Mouse (Mus musculus) adrenal gland, postnatal 25 days (tissue): ENCODE measurements around the gene Ddx10. TPM values are rescaled to one million over a fixed set of nuclear protein-coding genes. Genes with fewer than 3 reads are reported as not detected.
"Not testable (repeated sequence)": the region's sequence is repeated elsewhere in the genome, so short reads cannot be mapped to it uniquely, and the experiment has no call there.

Experiments
- DNase-seq: peaks from one replicate; pipeline ENCODE4 v3.0.0; 2021; ENCODE audit warnings: mixed read lengths
- total RNA-seq: library from RNA; stranded (reverse); gene quantifications from 2 replicates; pipeline ENCODE4 v1.2.3, GENCODE M21; 2021

Gene Ddx10
- total RNA-seq, 1 experiment from 2014 or later, result 19.6 TPM

GRCm38 (mm10) chr9:53143508-53143907 lies 104.3 kb downstream of the Ddx10 start:
- no peak for DNase-seq

- DNase-seq, result not testable (repeated sequence)
These were observed 105.4 kb downstream of the Ddx10 start for GRCm38 (mm10) chr9:53142424-53142823.

- DNase-seq, result no peak
These were observed 107.2 kb downstream of the Ddx10 start for GRCm38 (mm10) chr9:53140610-53141165.

- no peak for DNase-seq
These were observed 115.0 kb downstream of the Ddx10 start for GRCm38 (mm10) chr9:53132826-53133225.

GRCm38 (mm10) chr9:53130460-53130859 lies 117.4 kb downstream of the Ddx10 start:
- DNase-seq, result no peak

DNA sequence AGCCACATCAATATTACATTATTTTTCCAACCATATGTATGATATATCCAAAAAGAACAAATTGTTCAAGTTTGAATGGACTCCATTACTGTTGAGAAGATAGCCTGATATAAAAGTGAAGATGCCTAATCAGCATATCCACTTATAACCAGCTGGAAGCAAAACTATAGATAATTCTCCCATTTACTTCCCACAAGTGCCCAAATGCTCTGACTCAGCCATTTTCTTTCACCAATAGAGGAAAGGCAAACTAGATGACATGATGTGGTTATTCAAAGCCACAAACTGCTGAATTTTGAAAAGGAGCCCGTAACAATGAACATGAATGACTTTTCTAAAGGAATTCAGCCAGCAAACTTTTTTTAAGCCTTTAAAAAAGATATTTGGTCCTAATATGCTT lies 146.8 kb downstream of the Ddx10 start:
- DNase-seq, result no peak

- no peak for DNase-seq
These were observed 152.3 kb downstream of the Ddx10 start for GRCm38 (mm10) chr9:53095319-53096165.

DNA sequence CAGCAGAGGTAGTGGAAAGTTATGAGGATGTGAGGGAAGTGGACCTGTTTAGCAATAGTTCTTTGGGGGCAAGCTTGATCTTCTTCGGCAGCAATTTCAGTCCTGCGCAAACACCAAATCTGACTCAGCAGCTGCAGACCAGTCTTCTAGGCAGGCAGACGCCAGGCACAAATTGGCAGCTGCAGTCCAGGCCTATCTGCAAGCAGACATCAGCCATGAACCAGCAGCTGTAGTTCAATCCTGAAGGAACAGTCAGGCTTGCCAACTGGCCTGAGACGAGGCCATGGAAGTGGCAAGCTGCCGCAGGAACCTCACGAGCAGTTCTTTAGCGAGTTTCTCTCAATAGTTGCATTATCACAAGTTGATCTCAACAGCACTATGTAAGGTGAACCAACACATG lies 153.3 kb downstream of the Ddx10 start:
- peak; percentile 18 for DNase-seq

GRCm38 (mm10) chr9:53077626-53078025 lies 170.2 kb downstream of the Ddx10 start:
- no peak for DNase-seq

DNA sequence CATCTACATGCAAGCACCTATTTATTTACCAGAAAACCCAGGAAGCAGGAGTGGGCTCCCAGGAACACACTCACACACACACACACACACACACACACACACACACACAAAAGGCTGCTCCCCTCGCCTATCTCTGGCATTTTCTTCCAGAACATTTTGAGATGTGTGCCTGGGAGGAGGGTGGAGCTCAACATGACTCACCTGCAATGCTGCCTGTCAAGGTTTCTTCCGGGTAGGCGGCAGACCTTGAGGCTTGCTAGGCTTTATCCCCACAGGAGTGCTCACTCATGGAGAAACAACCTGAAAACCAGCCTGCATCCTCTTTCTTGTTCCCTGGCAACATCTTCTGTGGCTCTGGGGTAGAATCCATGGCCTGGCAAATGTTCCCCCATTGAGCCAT lies 171.9 kb downstream of the Ddx10 start:
- DNase-seq, result no peak

- DNase-seq, result no peak
These were observed 173.4 kb downstream of the Ddx10 start for GRCm38 (mm10) chr9:53074443-53074842.

DNA sequence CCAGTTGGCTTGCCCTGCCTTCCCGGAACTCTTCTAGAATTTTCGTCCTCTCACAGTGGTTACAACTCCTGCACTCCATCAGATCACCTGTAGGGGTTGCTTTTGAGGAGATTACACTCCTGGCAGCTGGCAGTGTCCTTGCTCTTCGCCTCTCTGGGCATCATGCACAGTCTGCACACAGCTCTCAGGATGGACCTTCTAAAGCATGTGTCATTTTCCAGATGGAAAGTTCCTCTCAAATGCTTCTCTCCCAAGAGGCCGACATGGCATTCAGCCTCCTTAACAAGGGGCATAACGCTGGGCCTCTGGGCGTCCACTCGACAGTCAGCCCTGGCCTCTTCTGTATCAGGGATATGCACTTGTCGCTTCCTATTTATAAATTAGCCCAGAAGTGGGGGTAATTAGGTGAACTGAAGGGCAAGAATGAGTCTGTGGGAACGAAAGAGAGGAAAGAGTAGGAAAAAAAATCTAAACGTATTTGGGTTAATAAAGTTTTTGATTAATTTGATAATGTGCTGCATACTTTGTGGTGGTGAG lies 174.2 kb downstream of the Ddx10 start:
- DNase-seq, result no peak

DNA sequence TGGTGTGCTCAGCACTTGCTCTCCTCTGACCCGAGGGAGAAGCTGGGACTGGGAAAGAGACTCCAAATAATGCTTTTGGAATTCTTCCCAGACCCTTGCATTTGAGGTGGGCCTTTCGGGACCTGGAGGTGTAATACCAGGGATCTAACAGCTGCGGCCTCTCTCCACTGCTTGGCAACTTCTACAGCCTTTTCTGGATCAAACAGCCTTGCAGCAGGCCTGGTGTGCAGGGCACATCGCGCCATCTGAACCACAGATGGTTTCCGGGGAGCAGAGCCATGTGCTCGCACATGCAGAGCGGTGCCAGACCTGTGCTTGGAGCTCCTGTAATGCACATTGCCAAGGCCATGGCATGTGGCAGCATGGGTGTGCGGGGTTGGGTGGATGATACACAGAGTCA lies 175.8 kb downstream of the Ddx10 start:
- DNase-seq, result no peak

DNA sequence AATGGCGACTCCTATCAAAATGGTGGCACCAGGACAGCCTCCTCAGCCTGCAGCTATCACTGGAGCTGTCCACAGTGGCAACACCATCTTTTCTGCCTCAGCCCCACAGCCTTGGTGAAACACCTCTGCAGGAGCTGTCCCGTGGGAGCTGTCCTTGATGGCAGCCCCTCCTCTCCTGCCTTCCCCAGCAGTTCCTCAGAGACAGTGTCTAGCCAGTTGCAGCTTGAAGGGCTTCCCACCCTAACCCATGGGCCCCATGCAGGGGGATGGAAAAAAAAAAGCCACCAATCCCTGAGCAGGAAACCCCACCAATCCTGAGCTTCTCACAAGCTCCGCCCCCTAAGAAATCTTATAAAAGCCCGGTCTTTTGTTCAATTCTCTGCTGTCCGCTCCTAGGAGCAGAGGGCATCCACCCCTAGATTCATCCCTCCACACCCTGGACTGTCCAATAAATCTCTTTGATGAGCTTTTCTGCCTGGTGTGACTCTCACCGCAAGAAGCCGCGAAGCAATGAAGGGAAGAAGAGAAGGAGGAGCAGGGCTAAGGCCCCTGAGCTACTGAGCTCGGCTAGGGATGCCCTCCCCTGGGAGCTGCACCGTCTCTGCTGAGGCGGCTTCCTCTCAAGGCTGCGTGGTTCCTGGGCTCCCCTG lies 176.9 kb downstream of the Ddx10 start:
- DNase-seq, result no peak

DNA sequence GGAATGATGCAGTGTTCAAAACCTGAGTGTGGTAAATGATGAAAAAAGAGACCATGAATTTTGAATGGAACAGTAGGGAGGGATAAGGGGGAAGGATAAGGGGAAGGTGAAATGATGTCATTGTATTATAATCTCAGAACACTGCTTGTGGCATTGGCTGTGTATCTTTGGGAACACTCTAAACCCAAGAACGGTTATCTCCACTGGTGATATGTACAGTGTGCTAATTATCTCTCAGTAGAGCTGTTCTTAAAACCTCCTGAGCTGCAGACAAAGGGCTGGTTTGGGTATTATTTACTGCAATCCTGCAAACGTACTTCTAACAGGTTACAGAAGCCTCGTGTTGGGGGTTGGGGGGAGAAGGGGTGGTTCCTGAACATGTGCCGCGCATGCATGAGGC lies 179.7 kb downstream of the Ddx10 start:
- DNase-seq, result no peak

GRCm38 (mm10) chr9:53066428-53066827 lies 181.4 kb downstream of the Ddx10 start:
- no peak for DNase-seq

DNA sequence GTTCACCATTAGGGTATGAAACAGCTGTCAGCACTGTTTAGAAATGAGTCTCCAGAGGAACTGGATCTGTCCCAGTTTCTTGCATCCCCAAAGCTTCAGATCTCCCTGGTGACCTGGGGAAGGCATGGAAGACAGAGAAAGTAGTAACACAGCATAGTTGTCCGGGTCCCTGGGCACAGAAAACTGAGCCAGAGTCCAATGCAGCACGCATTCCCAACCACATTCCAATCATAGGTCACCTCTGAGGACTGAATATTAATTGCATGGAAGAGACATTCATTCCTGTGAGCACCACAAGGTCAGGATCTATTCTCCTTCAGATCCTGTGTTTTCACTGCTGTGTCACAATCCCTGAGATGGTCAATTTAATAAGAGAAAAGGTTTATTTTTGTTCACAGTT lies 182.8 kb downstream of the Ddx10 start:
- DNase-seq, result no peak

DNA sequence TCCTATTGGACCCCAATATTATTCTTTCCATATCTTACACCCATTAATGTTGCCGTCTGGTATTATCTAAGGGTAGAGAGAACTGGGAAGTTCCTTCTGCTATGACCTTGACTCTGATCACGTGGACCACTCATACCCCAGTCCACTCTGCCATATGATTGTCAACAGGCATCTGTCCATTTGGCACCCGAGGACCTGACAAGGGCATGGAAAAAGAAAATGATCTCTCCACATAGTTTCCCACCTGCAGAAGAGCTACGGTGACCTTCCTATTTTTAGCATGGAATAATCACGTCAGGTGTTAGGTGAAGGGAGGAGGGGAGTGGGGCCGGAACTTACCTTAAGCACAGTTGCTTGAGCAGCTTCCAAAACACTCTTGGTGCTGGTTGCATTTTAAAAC lies 183.3 kb downstream of the Ddx10 start:
- no peak for DNase-seq

- DNase-seq, result no peak
These were observed 192.5 kb downstream of the Ddx10 start for GRCm38 (mm10) chr9:53055306-53055705.
